Mouse (Mus musculus) intestine, embryonic 14.5 days (tissue): ENCODE results near the gene Mybpc3. TPM values are rescaled to one million over a fixed set of nuclear protein-coding genes. Genes with fewer than 3 reads are reported as not detected.
A peak's percentile ranks its signal among the peaks of the same experiment; 100 is the strongest.
"Not testable (repeated sequence)": the region's sequence is repeated elsewhere in the genome, so short reads cannot be mapped to it uniquely, and the experiment has no call there.

ENCODE experiments used
- ATAC-seq: fragments of 200-750 bp; cut with Nextera tagmentation; replicated peaks from 2 replicates; pipeline ENCODE4 v1.8.0; 2017; ENCODE audit warnings: low read depth, moderate number of reproducible peaks, moderate TSS enrichment, moderate library complexity; ENCODE audit not compliant: low FRiP score, low TSS enrichment
- DNase-seq: peaks from one replicate; pipeline ENCODE4 v3.0.0-alpha.2; 2018; ENCODE audit warnings: low spot score
- H3K27ac ChIP-seq: fragments of 300-500 bp; sonication (generic); 2 replicates; pipeline ENCODE4 v1.5.1; 2014; ENCODE audit warnings: low read depth, mild to moderate bottlenecking, control low read depth
- H3K27me3 ChIP-seq: fragments of 300-500 bp; sonication (generic); replicated peaks from 2 replicates; pipeline ENCODE4 v1.6.1; 2014; ENCODE audit warnings: low read length, control low read depth; ENCODE audit not compliant: control insufficient read depth, insufficient read depth
- H3K36me3 ChIP-seq: fragments of 300-500 bp; sonication (generic); 2 replicates; pipeline ENCODE4 v1.6.1; 2014; ENCODE audit warnings: low read length, control low read depth; ENCODE audit not compliant: control insufficient read depth, insufficient read depth
- H3K4me1 ChIP-seq: fragments of 300-500 bp; sonication (generic); replicated peaks from 2 replicates; pipeline ENCODE4 v1.6.1; 2014; ENCODE audit warnings: low read length, control low read depth, mixed read lengths; ENCODE audit not compliant: control insufficient read depth, insufficient read depth
- H3K4me2 ChIP-seq: fragments of 300-500 bp; sonication (generic); 2 replicates; pipeline ENCODE4 v1.6.1; 2014; ENCODE audit warnings: low read length
- H3K4me3 ChIP-seq: fragments of 300-500 bp; sonication (generic); 2 replicates; pipeline ENCODE4 v1.5.1; 2014; ENCODE audit warnings: low read depth, low read length, control low read depth, mixed read lengths
- H3K9ac ChIP-seq: fragments of 300-500 bp; sonication (generic); 2 replicates; pipeline ENCODE4 v1.6.1; 2014; ENCODE audit warnings: mild to moderate bottlenecking, low read length
- H3K9me3 ChIP-seq: fragments of 300-500 bp; sonication (generic); 2 replicates; pipeline ENCODE4 v1.6.1; 2016; ENCODE audit warnings: low read length, control low read depth; ENCODE audit not compliant: control insufficient read depth
- WGBS: fragments of 180-500 bp; shearing (Covaris S2); extraction: QIAGEN DNeasy Blood & Tissue Kit; methylation state at CpG from one replicate; pipeline ENCODE4 v1.1.7; 2014; 5-methylcytosine and 5-hydroxymethylcytosine counted together
- polyA plus RNA-seq: library from polyadenylated mRNA; unstranded; fragments of >200 nt; fragmentation: Nextera tagmentation; extraction: Ambion mirVana; gene quantifications from 2 replicates; pipeline ENCODE4 v1.2.1, GENCODE M21; 2014

The Mybpc3 gene
- polyA plus RNA-seq, 1 experiment from 2014 or later: not detected

DNA sequence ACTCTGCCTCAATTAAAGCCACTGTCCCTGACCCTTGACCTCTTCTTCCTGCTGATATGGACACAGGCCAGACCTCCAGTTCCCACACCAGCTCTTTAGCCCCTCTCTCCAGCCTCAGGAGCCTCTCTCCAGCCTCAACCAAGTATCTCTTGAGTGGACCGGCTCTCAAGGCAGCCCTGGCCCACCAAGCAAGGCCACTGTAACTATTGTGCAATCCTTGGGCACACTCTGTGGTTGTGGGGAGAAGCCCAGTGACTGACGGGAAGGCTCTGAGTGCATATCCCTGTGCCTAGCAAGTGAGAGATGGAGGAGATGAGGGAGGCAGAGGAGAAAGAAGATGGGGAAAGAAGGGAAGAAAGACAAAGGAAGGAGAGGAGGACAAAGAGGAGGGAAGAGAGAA is 19.8 kb upstream of the Mybpc3 start:
- Histone ChIP-seq H3K4me3 (no peak overlapping the region), H3K9ac (no peak overlapping the region), H3K9me3 (no peaks in the 10 kb centered on the region), H3K27ac (no peak overlapping the region), H3K4me1 (no peaks in the 10 kb centered on the region), H3K36me3 (no peaks in the 10 kb centered on the region), H3K27me3 (no peaks in the 10 kb centered on the region), H3K4me2 (no peak overlapping the region)
- ATAC-seq (no peak), DNase-seq (no peak)
- WGBS: 78% methylated on average over 2 of the region's 2 CpGs

DNA sequence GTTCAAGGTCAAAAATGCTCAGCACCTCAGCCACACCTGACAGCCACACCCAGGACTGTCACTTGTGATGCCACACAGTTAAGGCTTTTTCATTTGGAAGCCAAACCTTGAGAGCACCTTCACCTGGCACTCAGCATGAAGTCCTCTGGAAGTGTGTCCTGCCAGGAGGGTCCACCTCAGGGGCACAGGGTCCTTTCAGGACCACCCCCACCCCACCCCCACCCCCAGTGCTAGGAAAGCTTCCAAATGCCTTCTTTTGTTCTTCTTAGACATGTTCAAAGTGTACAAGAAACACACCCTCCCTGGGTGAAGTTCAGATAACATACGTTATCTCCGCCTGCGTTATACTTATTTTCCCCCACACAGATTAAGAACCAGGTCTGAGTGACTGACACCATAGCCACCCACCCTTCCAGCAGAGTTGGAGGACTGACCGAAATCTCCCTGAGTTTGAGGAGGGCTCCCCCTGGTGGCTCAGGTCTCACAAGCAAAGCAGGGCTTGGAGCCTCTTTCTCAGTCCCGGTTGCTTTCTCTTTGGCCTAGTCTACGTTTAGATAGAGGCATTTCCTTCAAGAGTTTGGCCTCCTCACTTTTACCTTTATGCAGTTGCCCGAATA is 16.7 kb upstream of the Mybpc3 start:
- Histone ChIP-seq H3K9ac (no peak overlapping the region), H3K27ac (no peak overlapping the region), H3K4me3 (no peak overlapping the region), H3K9me3 (no peaks in the 10 kb centered on the region), H3K4me2 (no peak overlapping the region), H3K36me3 (no peaks in the 10 kb centered on the region), H3K27me3 (no peaks in the 10 kb centered on the region), H3K4me1 (no peaks in the 10 kb centered on the region)
- DNase-seq: peak; percentile 95
- WGBS: 6% methylated on average over 7 of the region's 7 CpGs
- peak; percentile 88 for ATAC-seq

DNA sequence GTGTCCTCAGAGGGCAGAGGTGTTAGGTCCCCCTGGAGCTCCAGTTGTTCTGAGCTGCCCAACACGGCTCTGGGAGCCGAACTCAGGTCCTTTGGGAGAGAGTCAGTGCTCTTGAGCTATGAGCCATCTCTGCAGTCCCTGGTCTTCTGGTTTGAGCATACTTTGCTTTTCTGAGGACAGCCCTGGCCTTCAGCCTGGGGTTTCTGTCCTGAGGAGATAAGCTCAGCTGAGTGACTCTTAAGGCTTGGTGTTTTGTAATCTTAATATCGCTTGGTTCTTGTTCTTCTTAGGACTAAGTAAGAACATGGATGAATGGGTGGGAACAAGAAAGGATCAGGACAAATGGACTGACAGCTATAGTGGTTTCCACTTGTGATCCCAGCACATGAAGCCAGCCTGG is 9.8 kb upstream of the Mybpc3 start:
- Histone ChIP-seq H3K9me3 (no peaks in the 10 kb centered on the region), H3K27ac (no peak overlapping the region), H3K4me2 (no peak overlapping the region), H3K36me3 (no peaks in the 10 kb centered on the region), H3K9ac (no peak overlapping the region), H3K4me3 (no peak overlapping the region), H3K4me1 (no peaks in the 10 kb centered on the region), H3K27me3 (no peaks in the 10 kb centered on the region)
- 86% methylated on average over 3 of the region's 3 CpGs for WGBS
- ATAC-seq: no peak
- no peak for DNase-seq

DNA sequence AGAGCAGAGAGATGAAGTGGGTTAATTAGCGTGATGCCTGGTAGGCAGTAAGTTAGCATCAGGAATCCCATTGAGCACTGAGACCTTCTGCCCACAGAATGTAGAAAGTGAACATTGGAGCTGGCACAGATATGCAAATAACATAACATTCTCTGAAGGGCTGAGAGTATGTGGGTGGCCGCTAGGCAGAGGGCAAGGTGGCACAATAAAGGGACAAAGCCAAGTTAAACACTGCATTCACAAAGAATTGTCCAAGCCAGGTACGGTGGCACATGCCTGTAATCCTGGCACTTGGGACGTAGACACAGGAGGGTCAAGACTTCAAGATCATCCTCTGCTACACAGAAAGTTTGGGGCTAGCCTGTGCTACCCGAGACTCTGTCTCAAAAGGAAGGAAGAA is 8.7 kb upstream of the Mybpc3 start:
- Histone ChIP-seq H3K4me1 (no peaks in the 10 kb centered on the region), H3K4me2 (no peak overlapping the region), H3K9ac (no peak overlapping the region), H3K9me3 (no peaks in the 10 kb centered on the region), H3K4me3 (no peak overlapping the region), H3K27me3 (no peaks in the 10 kb centered on the region), H3K36me3 (no peaks in the 10 kb centered on the region), H3K27ac (no peak overlapping the region)
- DNase-seq (no peak), ATAC-seq (no peak)
- WGBS: 84% methylated on average over 5 of the region's 5 CpGs

DNA sequence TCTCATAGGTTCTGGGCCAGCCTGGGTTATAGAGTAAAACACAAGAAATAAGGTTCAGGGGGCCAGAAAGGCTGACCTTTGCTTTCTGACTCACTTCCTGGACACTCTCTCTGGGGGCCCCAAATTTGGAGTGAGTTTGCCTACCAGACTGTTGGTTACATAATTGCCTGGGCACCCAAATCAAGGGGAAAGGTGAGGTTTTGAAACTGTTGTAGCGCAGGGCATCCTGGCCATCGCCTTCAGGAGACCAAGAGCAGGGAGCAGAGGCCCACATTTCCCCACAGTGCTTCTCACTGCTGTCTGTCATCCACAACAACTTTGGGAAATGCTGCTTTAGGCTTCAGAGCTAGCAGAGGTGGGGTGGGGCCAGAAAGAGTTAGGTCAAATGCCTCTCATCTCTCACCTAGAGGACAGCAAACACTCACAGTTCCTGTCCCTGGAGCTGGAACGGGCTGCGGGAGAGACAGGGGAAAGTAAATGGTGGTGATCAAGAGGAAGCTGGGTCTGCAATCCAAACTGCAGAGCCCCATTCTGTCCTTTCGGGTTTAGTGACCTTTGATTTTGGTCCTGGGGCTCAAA is 8.0 kb upstream of the Mybpc3 start:
- no peak overlapping the region for H3K4me3 ChIP-seq
- no peak for ATAC-seq
- WGBS: 88% methylated on average over 5 of the region's 5 CpGs
- H3K36me3 ChIP-seq: no peaks in the 10 kb centered on the region
- H3K27ac ChIP-seq: no peak overlapping the region
- H3K27me3 ChIP-seq: no peaks in the 10 kb centered on the region
- H3K9ac ChIP-seq: no peak overlapping the region
- no peak for DNase-seq
- H3K4me1 ChIP-seq: no peaks in the 10 kb centered on the region
- no peak overlapping the region for H3K4me2 ChIP-seq
- H3K9me3 ChIP-seq: no peaks in the 10 kb centered on the region

DNA sequence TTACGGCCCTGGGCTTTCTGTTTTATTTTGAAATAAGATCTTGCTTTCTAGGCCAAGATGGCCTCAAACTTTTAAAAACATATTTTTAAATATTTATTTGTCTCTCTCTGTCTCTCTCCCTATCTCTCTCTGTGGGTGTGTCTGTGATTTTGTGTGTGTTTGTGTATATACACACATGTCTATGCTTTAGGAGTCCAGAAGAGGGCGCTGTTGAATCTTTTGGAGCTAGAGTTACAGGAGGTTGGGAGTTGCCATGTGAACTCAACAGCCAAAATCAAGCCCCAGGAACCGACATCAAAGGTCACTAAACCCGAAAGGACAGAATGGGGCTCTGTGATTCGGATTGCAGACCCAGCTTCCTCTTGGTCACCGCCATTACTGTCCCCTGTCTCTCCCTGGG is 7.5 kb upstream of the Mybpc3 start:
- 69% methylated on average over 6 of the region's 6 CpGs for WGBS

DNA sequence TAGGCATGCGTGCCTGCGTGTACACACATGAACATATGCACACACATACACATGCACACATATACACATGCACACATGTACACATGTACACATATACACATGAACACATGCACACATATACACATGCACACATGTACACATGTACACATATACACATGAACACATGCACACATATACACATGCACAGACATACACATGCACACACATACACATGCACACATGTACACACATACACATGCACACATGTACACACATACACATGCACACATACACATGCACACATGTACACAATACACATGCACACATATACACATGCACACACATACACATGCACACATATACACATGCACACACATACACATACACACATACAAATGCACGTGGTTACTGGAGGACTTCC is 6.1 kb upstream of the Mybpc3 start:
- not testable (repeated sequence) for ATAC-seq, H3K27me3 ChIP-seq, H3K4me2 ChIP-seq, H3K4me1 ChIP-seq, H3K4me3 ChIP-seq, H3K27ac ChIP-seq, H3K9ac ChIP-seq, DNase-seq, H3K9me3 ChIP-seq, H3K36me3 ChIP-seq
- 91% methylated on average over 3 of the region's 3 CpGs for WGBS

More for the DNA sequence above, 7.5 kb upstream of the Mybpc3 start:
- no peak overlapping the region for H3K4me2 ChIP-seq
- DNase-seq (no peak), ATAC-seq (no peak)
- no peaks in the 10 kb centered on the region for H3K9me3 ChIP-seq
- no peaks in the 10 kb centered on the region for H3K36me3 ChIP-seq
- no peak overlapping the region for H3K4me3 ChIP-seq
- H3K27ac ChIP-seq: no peak overlapping the region
- H3K9ac ChIP-seq: no peak overlapping the region
- 0 out of 2 replicates have a peak, but pooled peaks cover under 1% of the 10 kb centered on the region for H3K4me1 ChIP-seq
- no peaks in the 10 kb centered on the region for H3K27me3 ChIP-seq

DNA sequence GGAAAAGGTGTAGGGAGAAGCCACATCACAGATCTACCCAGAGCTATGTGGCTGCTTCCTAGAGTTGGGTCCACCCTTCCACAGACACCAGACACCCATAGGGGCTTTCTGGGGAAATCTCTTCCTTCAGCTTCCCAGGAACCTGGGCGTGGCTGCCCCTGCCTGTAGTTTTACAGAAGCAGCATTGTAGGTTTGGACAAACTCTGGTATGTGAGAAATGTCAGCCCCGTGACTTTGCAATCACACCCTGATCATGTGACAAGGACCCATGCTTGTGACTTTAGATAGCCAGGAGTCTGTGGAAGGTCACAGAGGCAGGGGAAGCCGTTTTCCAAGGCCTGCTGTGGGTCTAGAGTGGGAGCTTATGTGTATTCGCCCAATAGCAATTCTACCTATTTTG is 5.5 kb upstream of the Mybpc3 start:
- H3K9me3 ChIP-seq: no peaks in the 10 kb centered on the region
- DNase-seq (no peak), ATAC-seq (no peak)
- H3K27ac ChIP-seq: no peak overlapping the region
- H3K4me1 ChIP-seq: 0 out of 2 replicates have a peak, but pooled peaks cover 3% of the 10 kb centered on the region
- H3K36me3 ChIP-seq: no peaks in the 10 kb centered on the region
- H3K27me3 ChIP-seq: no peaks in the 10 kb centered on the region; the same call in 1 of the 2 replicates
- H3K9ac ChIP-seq: no peak overlapping the region
- 39% methylated on average over 4 of the region's 4 CpGs for WGBS
- no peak overlapping the region for H3K4me3 ChIP-seq
- H3K4me2 ChIP-seq: no peak overlapping the region

DNA sequence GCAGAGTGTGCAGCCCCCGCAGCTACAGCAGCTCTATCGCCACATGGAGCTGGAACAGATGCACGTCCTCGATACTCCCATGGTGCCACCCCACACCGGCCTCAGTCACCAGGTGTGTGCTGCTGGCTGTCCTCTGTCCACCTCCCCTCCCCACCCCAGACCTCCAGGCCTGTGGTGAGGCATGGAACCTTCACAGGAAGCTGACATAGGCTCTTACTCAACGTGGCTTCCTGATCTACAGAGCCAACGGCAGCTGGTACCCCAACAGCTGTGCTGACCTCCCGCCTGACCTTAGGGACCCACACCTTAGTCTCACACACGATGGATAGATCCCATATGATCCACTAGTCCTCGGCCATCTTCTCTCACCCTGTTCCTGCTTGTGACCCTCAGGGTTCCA is 4.6 kb upstream of the Mybpc3 start:
- no peak for ATAC-seq
- Histone ChIP-seq H3K27ac (no peak overlapping the region), H3K4me1 (0 out of 2 replicates have a peak, but pooled peaks cover 3% of the 10 kb centered on the region), H3K4me2 (no peak overlapping the region), H3K36me3 (no peaks in the 10 kb centered on the region), H3K27me3 (no peaks in the 10 kb centered on the region; the same call in 1 of the 2 replicates), H3K9ac (no peak overlapping the region), H3K9me3 (no peaks in the 10 kb centered on the region), H3K4me3 (no peak overlapping the region)
- no peak for DNase-seq
- WGBS: 74% methylated on average over 10 of the region's 10 CpGs
